Comparison of ENCODE assay signal across 9 mouse cellular contexts in the genomic region with DNA sequence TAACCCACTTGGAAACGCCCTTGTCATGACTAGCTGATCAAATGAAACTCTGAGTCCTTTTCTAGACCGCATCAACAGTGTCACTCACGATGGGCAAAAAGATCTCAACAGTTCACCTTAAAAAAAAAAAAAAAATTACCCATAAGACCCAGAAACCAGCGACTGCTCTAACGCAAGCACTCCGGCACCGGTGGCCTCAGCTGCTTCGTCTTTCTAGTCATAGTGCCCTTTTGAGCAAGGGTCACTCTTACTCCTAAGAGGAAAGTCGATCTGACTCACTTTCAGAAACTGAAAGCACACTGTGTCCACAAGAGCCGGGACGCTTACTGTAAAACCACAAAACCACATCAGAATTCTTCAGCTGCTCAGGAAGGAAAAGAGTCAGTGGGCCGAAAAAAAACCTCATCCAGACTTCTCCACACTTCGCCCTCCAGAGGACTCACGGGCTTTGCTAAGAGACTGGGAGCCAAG. TPM values are rescaled to one million over a fixed set of nuclear protein-coding genes. Genes with fewer than 3 reads are reported as not detected.
A peak's percentile ranks its signal among the peaks of the same experiment; 100 is the strongest.
DNase-seq lines count a peak whose midpoint lies in the region; ATAC-seq and TF ChIP-seq lines count a peak whose summit lies in the region.
"Had no signal": no experiment of that assay in that cellular context is flagged by ENCODE, and none has a peak within 500 bp of the region (broad histone marks: within the 10 kb centered on the region; RNA-seq: fewer than 3 reads in every experiment).

No protein-coding gene starts in this region.

- H3K4me3 ChIP-seq in thymus, adult 2 months (ENCODE audit: control insufficient read depth, insufficient read depth, low read length) = peak overlapping the region; percentile 30
- no peak overlapping the region for H3K4me3 ChIP-seq in limb, embryonic 14.5 days (replicated peaks; ENCODE audit: low read length)
- H3K4me3 ChIP-seq in kidney, embryonic 14.5 days (ENCODE audit: low read length) = no peak overlapping the region
- H3K4me3 ChIP-seq: midbrain, embryonic 13.5 days had no signal

- no peaks in the 10 kb centered on the region for H3K36me3 ChIP-seq in thymus, adult 2 months (ENCODE audit: control insufficient read depth, insufficient read depth, low read length)
- H3K36me3 ChIP-seq in limb, embryonic 14.5 days (ENCODE audit: control insufficient read depth, insufficient read depth, low read length) = no peaks in the 10 kb centered on the region
- H3K36me3 ChIP-seq in kidney, embryonic 14.5 days (ENCODE audit: control insufficient read depth, insufficient read depth, low read length) = no peaks in the 10 kb centered on the region
- H3K36me3 ChIP-seq: midbrain, embryonic 13.5 days had no signal

- H3K9ac ChIP-seq in limb, embryonic 14.5 days (ENCODE audit: low read depth, low read length, severe bottlenecking) = no peak overlapping the region
- no peak overlapping the region for H3K9ac ChIP-seq in kidney, embryonic 14.5 days (ENCODE audit: low read depth, low read length)
- H3K9ac ChIP-seq: midbrain, embryonic 13.5 days had no signal

- H3K27me3 ChIP-seq in thymus, adult 2 months (ENCODE audit: control insufficient read depth, insufficient read depth, low read length) = no peaks in the 10 kb centered on the region
- no peaks in the 10 kb centered on the region for H3K27me3 ChIP-seq in limb, embryonic 14.5 days (ENCODE audit: control insufficient read depth, insufficient read depth, low read length)
- H3K27me3 ChIP-seq in kidney, embryonic 14.5 days (ENCODE audit: control insufficient read depth, insufficient read depth, low read length) = no peaks in the 10 kb centered on the region
- H3K27me3 ChIP-seq: midbrain, embryonic 13.5 days had no signal

- no peak for TF ChIP-seq POLR2A in thymus, adult 2 months (IDR thresholded peaks at IDR 0.05; ENCODE audit: control insufficient read depth, extremely low read depth, insufficient read depth, low read length, poor library complexity)
- TF ChIP-seq POLR2A in limb, embryonic 14.5 days (IDR thresholded peaks at IDR 0.05; ENCODE audit: borderline replicate concordance, extremely low read depth, insufficient read depth, insufficient read length) = no peak

- H3K4me2 ChIP-seq in limb, embryonic 14.5 days (replicated peaks; ENCODE audit: low read depth, low read length, severe bottlenecking) = no peak overlapping the region
- H3K4me2 ChIP-seq in kidney, embryonic 14.5 days (replicated peaks; ENCODE audit: low read depth, low read length) = no peak overlapping the region
- H3K4me2 ChIP-seq: midbrain, embryonic 13.5 days had no signal

- WGBS in thymus, adult 2 months = 3% methylated on average over 14 of the region's 14 CpGs
- 70% methylated on average over 14 of the region's 14 CpGs for WGBS in limb, embryonic 14.5 days
- 72% methylated on average over 14 of the region's 14 CpGs for WGBS in kidney, embryonic 14.5 days

- TF ChIP-seq CTCF in thymus, adult 2 months (IDR thresholded peaks at IDR 0.05; ENCODE audit: borderline replicate concordance, control insufficient read depth, extremely low read depth, insufficient read depth, low read length, poor library complexity) = no peak

- no peaks in the 10 kb centered on the region for H3K4me1 ChIP-seq in thymus, adult 2 months (replicated peaks; ENCODE audit: control insufficient read depth, insufficient read depth, low read length)
- H3K4me1 ChIP-seq in limb, embryonic 14.5 days (ENCODE audit: control insufficient read depth, insufficient read depth, low read length) = no peaks in the 10 kb centered on the region
- H3K4me1 ChIP-seq in kidney, embryonic 14.5 days (ENCODE audit: control insufficient read depth, insufficient read depth, low read length) = no peaks in the 10 kb centered on the region
- H3K4me1 ChIP-seq: midbrain, embryonic 13.5 days had no signal

- DNase-seq in thymus, adult 2 months = peak; percentile 22
- no peak for DNase-seq in thymus, adult 18-20 months
- DNase-seq in limb, embryonic 14.5 days (ENCODE audit: low spot score) = peak; percentile 29
- peak; percentile 22 for DNase-seq in skeletal muscle tissue, adult 2 months (ENCODE audit: low read depth, low spot score)
- no peak for DNase-seq in frontal cortex, adult 2 months (ENCODE audit: extremely low spot score in 1 of 2, low spot score in 1 of 2)
- DNase-seq: layer of hippocampus, adult 9-11 months had no signal

- peak overlapping the region; percentile 5; the same call in 1 of the 2 replicates for H3K27ac ChIP-seq in thymus, adult 2 months (ENCODE audit: control insufficient read depth, insufficient read depth, low read length)
- H3K27ac ChIP-seq in limb, embryonic 14.5 days (replicated peaks; ENCODE audit: low read depth, low read length) = no peak overlapping the region
- no peak overlapping the region for H3K27ac ChIP-seq in kidney, embryonic 14.5 days (ENCODE audit: low read depth, low read length)
- H3K27ac ChIP-seq: midbrain, embryonic 13.5 days had no signal

- no peaks in the 10 kb centered on the region for H3K9me3 ChIP-seq in limb, embryonic 14.5 days (ENCODE audit: control insufficient read depth, low read length)
- H3K9me3 ChIP-seq in kidney, embryonic 14.5 days (ENCODE audit: control insufficient read depth, low read length) = no peaks in the 10 kb centered on the region
- H3K9me3 ChIP-seq: midbrain, embryonic 13.5 days had no signal

- peak; percentile 61 for ATAC-seq in activated CD4-positive, CD25-positive, alpha-beta regulatory T cell, adult 4 months
- ATAC-seq in limb, embryonic 14.5 days (ENCODE audit: low FRiP score, low read depth) = no peak
- ATAC-seq in kidney, embryonic 14.5 days (ENCODE audit: low FRiP score, low TSS enrichment) = no peak
- ATAC-seq: midbrain, embryonic 13.5 days had no signal

RNA-seq across cellular contexts. Expression of a gene that starts 53.5 kb away (rescaled TPM):
- 0.78 and 0.87 TPM in 2 replicates for polyA plus RNA-seq in thymus, adult 2 months (2012; rRNA removed)
- 10 to 100 TPM; 11.3 to 16.4 TPM for polyA plus RNA-seq in activated CD4-positive, CD25-positive, alpha-beta regulatory T cell, adult 4 months (2017; shearing (Covaris generic))
- 0.03 TPM in 2 replicates for polyA plus RNA-seq in limb, embryonic 14.5 days (2012; rRNA removed)
- polyA plus RNA-seq in limb, embryonic 14.5 days (2014; fragmentation: Nextera tagmentation; extraction: Ambion mirVana) = not detected in 2 replicates
- not detected in 2 replicates for polyA plus RNA-seq in kidney, embryonic 14.5 days (2014; fragmentation: Nextera tagmentation; extraction: Ambion mirVana)
- 0.15 and 0.32 TPM in 2 replicates for polyA plus RNA-seq in frontal cortex, adult 2 months (2012; rRNA removed)

Comparison
In these comparisons a context has a peak if more than half of its experiments do, and no peak if none do; other contexts are left out.
1. DNase-seq: peak in thymus, adult 2 months (single experiment), limb, embryonic 14.5 days (single experiment) and skeletal muscle tissue, adult 2 months (single experiment); none in thymus, adult 18-20 months (0 of 2) and frontal cortex, adult 2 months (0 of 2).